Mouse (Mus musculus) lung, postnatal 0 days (tissue): ENCODE measurements around the gene Fam118a. TPM values are rescaled to one million over a fixed set of nuclear protein-coding genes. Genes with fewer than 3 reads are reported as not detected.

Experiments used
- ATAC-seq: fragments of 200-750 bp; cut with Nextera tagmentation; 2 replicates; pipeline ENCODE4 v1.8.0; 2017; ENCODE audit warnings: moderate library complexity
- DNase-seq: peaks from one replicate; pipeline ENCODE4 v3.0.0-alpha.2; 2016; ENCODE audit warnings: low spot score
- H3K27ac ChIP-seq: fragments of 300-500 bp; sonication (generic); 2 replicates; pipeline ENCODE4 v1.5.1; 2014; ENCODE audit warnings: antibody characterized with exemption, mild to moderate bottlenecking, low read length, mixed read lengths
- H3K27me3 ChIP-seq: fragments of 300-500 bp; sonication (generic); replicated peaks from 2 replicates; pipeline ENCODE4 v1.6.1; 2014; ENCODE audit warnings: low read length, mixed read lengths; ENCODE audit not compliant: insufficient read depth
- H3K36me3 ChIP-seq: fragments of 300-500 bp; sonication (generic); 2 replicates; pipeline ENCODE4 v1.6.1; 2014; ENCODE audit warnings: low read length, mixed read lengths; ENCODE audit not compliant: insufficient read depth
- H3K4me1 ChIP-seq: fragments of 300-500 bp; sonication (generic); 2 replicates; pipeline ENCODE4 v1.6.1; 2014; ENCODE audit warnings: antibody characterized with exemption, low read depth, low read length, mixed read lengths; ENCODE audit not compliant: insufficient read depth
- H3K4me2 ChIP-seq: fragments of 300-500 bp; sonication (generic); replicated peaks from 2 replicates; pipeline ENCODE4 v1.6.1; 2014; ENCODE audit warnings: low read depth, mild to moderate bottlenecking, low read length, moderate library complexity, mixed read lengths
- H3K4me3 ChIP-seq: fragments of 300-500 bp; sonication (generic); 2 replicates; pipeline ENCODE4 v1.5.1; 2014; ENCODE audit warnings: low read depth, low read length
- H3K9ac ChIP-seq: fragments of 300-500 bp; sonication (generic); replicated peaks from 2 replicates; pipeline ENCODE4 v1.6.1; 2014; ENCODE audit warnings: low read depth, mild to moderate bottlenecking
- H3K9me3 ChIP-seq: fragments of 300-500 bp; sonication (generic); 2 replicates; pipeline ENCODE4 v1.6.1; 2016; ENCODE audit warnings: low read length, mixed read lengths
- CTCF ChIP-seq: IDR thresholded peaks from 2 replicates; pipeline ENCODE4 v1.5.1; 2016; ENCODE audit warnings: antibody characterized with exemption, mild to moderate bottlenecking
- EP300 ChIP-seq: IDR thresholded peaks from 2 replicates; pipeline ENCODE4 v1.6.1; 2016; ENCODE audit warnings: antibody characterized with exemption, mild to moderate bottlenecking, control low read depth
- WGBS: fragments of 180-500 bp; shearing (Covaris S2); extraction: QIAGEN DNeasy Blood & Tissue Kit; methylation state at CpG from one replicate; pipeline ENCODE4 v1.1.7; 2014; 5-methylcytosine and 5-hydroxymethylcytosine counted together
- polyA plus RNA-seq: library from polyadenylated mRNA; unstranded; fragments of >200 nt; fragmentation: Nextera tagmentation; extraction: Ambion mirVana; gene quantifications from 2 replicates; pipeline ENCODE4 v1.2.1, GENCODE M21; 2015

Fam118a gene
- polyA plus RNA-seq, 1 experiment from 2014 or later = 18.2 TPM

DNA sequence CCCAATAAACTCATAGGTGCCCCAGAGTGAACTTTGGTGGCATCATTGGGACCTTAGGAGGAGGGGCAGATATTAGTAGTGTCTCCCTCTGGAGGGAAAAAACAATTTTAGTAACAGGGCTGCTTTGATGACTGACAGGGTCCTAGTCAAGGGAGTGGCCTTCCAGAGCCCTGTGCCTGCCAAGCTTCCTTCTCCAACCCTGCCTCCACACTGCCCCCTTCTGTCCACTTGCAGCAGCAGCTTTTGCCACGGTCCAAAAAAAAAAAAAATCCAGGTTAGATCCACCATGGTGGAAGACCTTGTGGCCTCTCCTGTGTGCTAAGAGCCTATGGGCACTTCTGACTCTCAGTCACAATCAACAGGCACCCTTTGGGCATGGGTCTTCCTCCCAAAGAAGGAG is 32.8 kb upstream of the Fam118a start:
- Histone ChIP-seq H3K9me3 (no peaks in the 10 kb centered on the region), H3K9ac (no peak overlapping the region), H3K4me1 (no peaks in the 10 kb centered on the region), H3K27me3 (no peaks in the 10 kb centered on the region), H3K4me3 (no peak overlapping the region), H3K4me2 (no peak overlapping the region), H3K36me3 (no peaks in the 10 kb centered on the region), H3K27ac (no peak overlapping the region)
- WGBS = 20% methylated on average over 1 of the region's 1 CpGs
- ATAC-seq (peak; percentile 50), DNase-seq (peak; percentile 88)
- TF ChIP-seq CTCF (peak; percentile 78), EP300 (no peak)

DNA sequence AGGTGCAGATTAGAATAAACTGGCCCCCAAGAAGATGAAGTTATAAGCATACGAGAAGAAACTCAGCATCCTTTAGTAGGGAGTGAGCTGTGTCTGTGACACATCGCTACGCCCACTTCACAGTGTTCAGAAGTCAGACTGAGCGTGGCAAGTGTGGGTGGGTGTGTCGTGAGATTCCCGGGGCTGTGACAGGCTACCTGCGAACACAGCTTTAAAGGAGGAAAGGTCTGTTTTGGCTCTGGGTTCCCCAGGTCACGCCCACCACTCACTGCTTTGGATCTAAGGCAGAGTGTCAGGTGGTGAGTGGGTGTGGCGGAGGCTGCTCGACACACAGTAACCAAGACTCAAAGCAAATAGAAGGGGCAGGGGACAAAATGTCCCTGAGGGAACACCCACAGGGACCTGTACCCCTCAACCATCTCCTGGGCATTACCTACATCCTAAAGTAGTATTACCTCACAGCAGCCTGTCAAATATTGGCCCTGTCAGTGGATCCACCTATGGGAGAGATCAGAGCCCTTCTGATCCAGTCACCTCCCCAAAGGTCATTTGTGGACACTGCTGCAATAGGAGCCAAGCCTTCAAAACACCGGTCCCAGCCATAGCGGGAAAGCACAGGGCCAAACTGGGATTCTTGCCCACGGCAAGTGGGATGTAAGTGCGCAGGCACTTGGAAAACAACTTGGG is 30.8 kb upstream of the Fam118a start:
- no peaks in the 10 kb centered on the region for H3K9me3 ChIP-seq
- DNase-seq = no peak
- no peak overlapping the region for H3K4me2 ChIP-seq
- no peaks in the 10 kb centered on the region for H3K4me1 ChIP-seq
- H3K9ac ChIP-seq = no peak overlapping the region
- no peak overlapping the region for H3K27ac ChIP-seq
- H3K36me3 ChIP-seq = no peaks in the 10 kb centered on the region
- no peak overlapping the region for H3K4me3 ChIP-seq
- ATAC-seq = no peak
- WGBS = 55% methylated on average over 14 of the region's 14 CpGs
- TF ChIP-seq CTCF (no peak), EP300 (no peak)
- no peaks in the 10 kb centered on the region for H3K27me3 ChIP-seq

DNA sequence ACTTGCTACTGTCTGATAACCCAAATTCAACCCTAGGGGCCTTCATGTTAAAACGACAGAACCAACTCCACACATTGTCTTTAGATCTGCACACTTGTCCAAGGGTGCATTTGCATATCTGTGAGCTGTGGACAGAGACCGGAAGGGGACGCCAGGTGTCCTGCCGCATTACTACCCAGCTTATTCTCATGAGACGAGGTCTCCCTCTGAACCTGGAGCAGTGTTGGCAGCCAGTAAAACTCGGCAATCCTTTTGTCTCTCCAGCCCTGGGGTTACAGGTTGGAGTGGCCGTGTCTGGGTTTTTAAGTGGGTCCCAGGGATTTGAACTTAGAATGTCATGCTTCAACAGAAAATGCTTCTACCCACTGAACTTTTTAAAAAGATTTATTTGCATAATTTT is 28.8 kb upstream of the Fam118a start:
- Histone ChIP-seq H3K4me1 (no peaks in the 10 kb centered on the region), H3K27me3 (no peaks in the 10 kb centered on the region), H3K9me3 (no peaks in the 10 kb centered on the region), H3K4me2 (no peak overlapping the region), H3K27ac (no peak overlapping the region), H3K36me3 (no peaks in the 10 kb centered on the region), H3K9ac (no peak overlapping the region), H3K4me3 (no peak overlapping the region)
- DNase-seq = no peak
- ATAC-seq = no peak
- TF ChIP-seq EP300 = no peak
- TF ChIP-seq CTCF = no peak
- 70% methylated on average over 7 of the region's 7 CpGs for WGBS

DNA sequence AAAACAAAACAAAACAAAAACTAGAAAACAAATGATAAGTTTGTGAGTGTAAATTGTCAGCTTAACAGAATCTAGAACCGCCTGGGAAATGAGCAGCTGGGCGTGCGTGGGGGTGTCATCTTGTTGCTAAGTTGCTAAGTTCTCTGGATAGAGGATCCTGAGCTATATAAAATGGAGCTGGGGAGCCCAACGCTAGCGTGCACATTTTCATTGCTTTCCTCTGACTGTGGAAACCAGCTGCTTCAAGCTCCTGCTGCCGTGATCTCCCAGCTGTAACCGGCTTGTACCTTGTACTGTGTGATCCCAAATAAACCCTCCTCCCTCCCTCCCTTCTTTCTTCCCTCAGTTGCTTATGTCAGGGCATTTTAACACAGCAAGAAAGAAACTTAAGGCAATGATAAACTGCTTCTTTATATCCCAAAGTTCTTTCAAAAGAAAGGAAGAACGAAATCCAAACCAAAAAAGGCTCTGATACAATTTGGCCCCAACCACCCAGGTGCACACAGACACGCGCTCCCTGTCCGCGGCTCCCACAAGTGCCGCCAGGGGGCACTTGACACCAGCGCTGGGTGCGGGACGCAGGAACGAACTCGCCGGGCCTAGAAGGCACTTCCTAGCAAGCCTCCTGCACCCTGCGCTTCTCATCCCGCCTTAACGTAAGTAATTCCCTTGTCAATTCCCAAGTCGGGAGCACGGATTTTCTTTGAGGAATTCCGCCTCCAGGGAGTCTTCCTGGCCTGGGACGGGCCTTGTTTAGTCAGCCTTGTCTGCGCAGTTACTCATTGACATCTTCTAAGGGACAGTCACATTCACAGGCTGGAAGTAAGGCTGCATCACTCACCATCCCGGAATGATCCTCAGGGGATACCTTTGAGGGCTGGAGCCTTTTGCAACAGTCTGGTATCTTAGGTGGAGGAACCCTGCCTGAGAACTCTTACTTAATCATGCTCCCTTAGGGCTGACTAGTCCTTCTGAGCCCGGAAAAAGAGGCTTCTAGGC is 27.5 kb upstream of the Fam118a start:
- no peak overlapping the region for H3K27ac ChIP-seq
- no peaks in the 10 kb centered on the region for H3K27me3 ChIP-seq
- no peaks in the 10 kb centered on the region for H3K36me3 ChIP-seq
- H3K9me3 ChIP-seq = no peaks in the 10 kb centered on the region
- peak; percentile 87 for DNase-seq
- WGBS = 19% methylated on average over 29 of the region's 29 CpGs
- H3K4me2 ChIP-seq = no peak overlapping the region
- H3K9ac ChIP-seq = no peak overlapping the region
- peak; percentile 83 for ATAC-seq
- TF ChIP-seq CTCF = peak; percentile 97
- no peak for TF ChIP-seq EP300
- no peaks in the 10 kb centered on the region for H3K4me1 ChIP-seq
- no peak overlapping the region for H3K4me3 ChIP-seq

DNA sequence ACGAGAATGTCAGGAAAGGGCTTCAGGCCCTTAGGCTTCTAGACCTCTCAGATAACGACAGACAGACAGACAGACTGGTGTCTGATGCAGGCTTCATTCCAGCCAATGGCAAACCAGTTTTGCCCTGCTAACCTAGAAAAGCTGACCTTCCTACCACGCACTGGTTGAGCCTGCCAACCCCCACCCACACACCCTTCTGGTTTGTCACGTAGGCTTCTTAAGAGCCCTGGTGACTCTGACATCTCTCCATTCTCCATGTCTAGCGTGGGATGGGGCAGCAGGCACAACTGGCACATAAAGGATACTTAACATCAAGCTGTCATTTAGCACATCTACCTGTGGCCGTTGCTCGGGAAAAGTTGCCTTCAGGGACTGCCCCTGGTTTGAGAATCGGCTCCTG is 19.1 kb upstream of the Fam118a start:
- no peak for TF ChIP-seq CTCF
- no peak for TF ChIP-seq EP300
- no peaks in the 10 kb centered on the region for H3K9me3 ChIP-seq
- H3K4me1 ChIP-seq = no peaks in the 10 kb centered on the region
- no peaks in the 10 kb centered on the region for H3K36me3 ChIP-seq
- no peak overlapping the region for H3K27ac ChIP-seq
- H3K27me3 ChIP-seq = no peaks in the 10 kb centered on the region
- DNase-seq (no peak), ATAC-seq (no peak)
- no peak overlapping the region for H3K4me2 ChIP-seq
- no peak overlapping the region for H3K9ac ChIP-seq
- no peak overlapping the region for H3K4me3 ChIP-seq
- WGBS = 82% methylated on average over 8 of the region's 8 CpGs

DNA sequence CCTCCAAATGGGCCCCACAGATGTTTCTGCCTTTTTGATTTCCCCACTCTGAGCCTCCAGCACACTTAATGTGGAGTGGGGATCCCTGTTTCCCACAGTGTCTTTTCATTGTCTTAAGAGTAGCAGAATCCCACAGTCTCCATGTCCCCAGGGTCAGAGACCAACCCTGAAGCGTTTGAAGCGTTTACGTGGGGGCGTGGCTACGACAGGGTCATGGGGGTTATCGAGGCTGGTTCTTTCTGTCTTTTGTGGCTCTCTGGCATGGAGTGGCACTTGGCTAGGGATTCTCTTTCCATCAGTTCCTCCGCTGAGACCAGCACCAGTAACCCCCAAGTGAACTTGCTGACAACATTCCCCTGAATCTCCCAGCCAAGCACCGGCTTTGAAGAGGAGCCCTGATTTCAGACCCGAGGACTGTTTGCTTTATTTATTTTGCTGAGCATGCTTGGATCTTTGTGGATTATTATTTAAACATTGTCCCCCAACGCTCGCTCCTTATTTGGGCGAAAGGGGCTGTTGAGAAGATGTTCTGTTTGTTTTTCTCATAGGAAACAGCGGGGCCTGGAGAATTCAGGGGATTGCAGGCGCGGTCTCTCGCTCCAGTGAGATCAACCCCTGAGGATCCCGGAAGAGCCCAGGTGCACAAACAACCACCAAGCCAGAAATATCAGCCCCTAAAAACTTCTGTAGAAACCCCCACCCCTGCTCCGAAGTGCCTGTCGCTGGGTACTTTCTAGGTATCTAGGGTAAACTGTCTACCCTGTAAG is 16.7 kb upstream of the Fam118a start:
- peak; percentile 65 for DNase-seq
- peak overlapping the region; percentile 34 for H3K4me2 ChIP-seq

More for the DNA sequence above, 16.7 kb upstream of the Fam118a start:
- Histone ChIP-seq H3K9me3 (no peaks in the 10 kb centered on the region), H3K36me3 (no peaks in the 10 kb centered on the region), H3K4me1 (no peaks in the 10 kb centered on the region), H3K27me3 (no peaks in the 10 kb centered on the region), H3K4me3 (no peak overlapping the region), H3K27ac (peak overlapping the region; percentile 65), H3K9ac (no peak overlapping the region)
- ATAC-seq = peak; percentile 64
- WGBS = 14% methylated on average over 19 of the region's 19 CpGs
- TF ChIP-seq EP300 (peak; percentile 16; the same call in 1 of the 2 replicates), CTCF (no peak)
